Mouse (Mus musculus) left cerebral cortex, postnatal 25 days (tissue): ENCODE results near the gene Mpped2. TPM values are rescaled to one million over a fixed set of nuclear protein-coding genes. Genes with fewer than 3 reads are reported as not detected.

Experiments
- DNase-seq, 2 experiments: peaks; one replicate each; pipeline ENCODE4 v3.0.0; 2022; ENCODE audit warnings: low spot score in 2 of 2, mixed read lengths in 1 of 2
- intact Hi-C: fragments of 180-260 bp; cut with DNase I; formaldehyde crosslinking; loops from one replicate; pipeline ENCODE4 v1.15.1; 2025
- total RNA-seq, 2 experiments: library from RNA; stranded (reverse); gene quantifications; 2 replicates each; pipeline ENCODE4 v1.2.3; 2021

The Mpped2 gene
- total RNA-seq, 2 experiments from 2014 or later, result 30.6 to 34.6 TPM

DNA sequence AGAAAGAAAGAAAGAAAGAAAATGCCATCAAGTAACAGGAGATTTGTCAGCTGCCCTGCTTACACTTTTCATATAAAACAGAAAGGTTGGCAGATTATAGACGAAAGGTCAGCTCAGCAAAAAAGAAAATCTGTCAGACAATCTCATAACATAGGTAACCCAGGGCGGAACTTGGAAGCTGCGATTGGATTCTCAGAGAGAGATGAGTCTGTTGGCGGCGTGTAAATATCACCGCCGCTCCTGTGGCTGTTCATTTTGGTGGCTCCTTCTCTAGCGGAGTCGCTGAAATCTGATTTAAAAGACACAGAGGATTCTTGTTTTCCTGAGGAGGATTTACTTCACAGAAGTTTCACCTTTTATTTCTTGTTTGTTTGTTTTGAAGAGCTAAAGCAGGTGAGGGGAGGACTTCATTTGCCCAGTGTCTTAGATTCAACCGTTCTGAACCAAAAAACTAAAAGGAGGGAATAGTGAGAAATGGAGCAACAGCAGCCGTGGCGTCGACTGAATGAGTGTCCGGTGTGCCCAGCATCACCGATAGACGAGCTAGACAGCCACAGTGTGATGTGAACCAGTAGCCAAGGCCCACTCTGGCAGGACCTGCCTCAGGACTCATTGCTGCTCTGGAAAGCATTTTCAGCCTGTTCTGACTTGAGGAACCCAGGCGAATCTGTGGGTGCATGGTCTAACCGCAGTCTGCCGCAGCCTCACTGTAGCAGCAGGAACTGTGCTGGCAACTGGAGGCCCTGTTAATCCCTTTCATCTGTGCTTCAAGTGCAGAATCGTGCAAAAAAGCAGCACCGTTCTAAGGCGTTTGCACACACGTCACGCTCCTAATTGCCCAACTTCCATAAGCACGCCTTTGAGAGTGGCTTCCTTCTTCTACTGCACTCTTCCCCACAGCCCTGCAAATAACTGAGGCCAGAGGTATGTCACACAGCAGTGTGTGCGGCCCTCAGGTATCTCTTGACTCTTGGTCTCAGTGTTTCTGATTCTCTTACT is 88.4 kb downstream of the Mpped2 start:
- intact Hi-C loops, result loop anchor here (2.0 kb wide), 1 partner anchor 87 kb away; no protein-coding TSS in a partner anchor
- DNase-seq, result peak in 1 of 2 experiments; percentile 45

DNA sequence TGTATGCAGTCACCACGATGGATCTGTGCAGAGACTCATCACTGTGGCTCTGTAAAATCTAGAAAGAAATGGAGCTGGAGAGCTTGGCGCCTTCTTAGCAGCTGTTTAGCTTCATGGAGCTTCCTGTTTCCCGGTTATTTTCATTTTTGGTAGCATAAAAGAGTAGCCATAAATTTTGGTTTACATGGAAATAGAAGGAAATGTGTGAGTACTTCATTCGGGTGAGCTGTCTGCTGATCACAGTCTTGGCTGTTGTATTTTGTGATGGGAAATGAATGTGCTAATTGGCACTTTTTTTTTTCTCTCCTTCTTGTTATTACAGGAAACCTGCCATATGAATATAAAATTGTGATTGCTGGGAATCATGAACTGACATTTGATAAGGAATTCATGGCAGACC is 90.2 kb downstream of the Mpped2 start:
- peak in 1 of 2 experiments; percentile 57 for DNase-seq
- intact Hi-C loops, result loop anchor here (2.0 kb wide), 1 partner anchor 89 kb away; no protein-coding TSS in a partner anchor

DNA sequence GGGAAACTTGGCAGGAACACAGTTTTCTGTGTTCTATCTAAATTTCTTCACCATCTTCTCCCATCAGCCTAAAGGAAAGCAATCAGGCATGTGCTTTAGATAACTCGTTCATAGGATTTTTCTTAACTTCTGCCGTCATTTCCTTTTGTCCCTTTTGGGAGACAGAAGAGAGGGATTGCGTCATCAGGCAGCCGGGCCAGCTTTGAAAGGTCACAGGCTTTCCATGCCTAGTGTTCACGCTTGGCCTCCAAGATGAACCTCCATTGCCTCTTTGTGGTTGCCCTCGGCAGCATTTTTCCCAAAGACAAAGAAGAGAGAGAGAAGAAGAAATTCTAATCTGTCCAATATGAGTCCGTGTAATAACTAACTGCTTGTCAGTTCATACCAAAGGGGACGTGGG is 95.0 kb downstream of the Mpped2 start:
- no peak for DNase-seq
- intact Hi-C loops, result no loop called here

DNA sequence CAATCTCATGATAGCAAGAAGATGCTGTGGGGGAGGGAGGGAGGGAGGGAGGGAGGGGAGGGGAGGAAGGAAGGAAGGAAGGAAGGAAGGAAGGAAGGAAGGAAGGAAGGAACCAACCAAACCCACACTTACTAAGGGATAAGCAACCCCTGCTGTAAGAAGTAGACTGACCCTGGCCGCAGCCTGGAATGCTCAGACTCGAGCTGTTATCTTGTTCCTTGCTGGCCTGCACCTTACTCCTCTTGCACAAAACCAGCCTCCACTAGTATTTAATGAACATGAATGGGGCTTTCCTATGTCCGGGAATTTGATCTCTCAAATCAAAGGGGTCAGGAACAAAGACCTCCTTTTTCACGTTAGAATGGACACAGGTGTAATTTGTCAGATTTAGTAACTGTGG is 95.5 kb downstream of the Mpped2 start:
- intact Hi-C loops, result no loop called here
- no peak for DNase-seq

- DNase-seq, result no peak
- intact Hi-C loops, result no loop called here
These were observed 96.7 kb downstream of the Mpped2 start for GRCm38 (mm10) chr2:106789694-106790328.

GRCm38 (mm10) chr2:106790329-106790701 is 97.2 kb downstream of the Mpped2 start:
- DNase-seq, result no peak
- intact Hi-C loops, result no loop called here

DNA sequence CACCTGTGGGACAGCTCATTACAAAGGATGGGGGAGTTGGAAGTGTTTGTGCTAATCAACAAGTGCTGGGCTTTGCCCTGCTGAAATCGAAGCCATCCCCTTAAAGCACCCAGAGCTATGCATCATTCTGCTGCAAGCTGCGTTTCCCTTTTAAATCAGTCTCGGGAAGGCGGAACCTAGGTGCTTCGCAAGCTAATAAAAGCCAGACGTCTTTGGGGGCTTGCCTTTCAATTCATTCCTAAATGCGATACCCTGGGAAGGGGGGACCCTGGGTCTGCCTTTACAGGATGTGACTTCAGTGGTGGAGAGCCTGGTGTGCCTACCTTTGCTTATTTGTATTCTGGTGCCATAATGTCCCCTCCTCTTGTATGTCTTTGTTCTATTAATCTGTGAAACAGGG is 103.2 kb downstream of the Mpped2 start:
- intact Hi-C loops, result no loop called here
- no peak for DNase-seq

GRCm38 (mm10) chr2:106797855-106798254 is 104.8 kb downstream of the Mpped2 start:
- no peak for DNase-seq
- intact Hi-C loops, result no loop called here

GRCm38 (mm10) chr2:106798824-106799223 is 105.8 kb downstream of the Mpped2 start:
- DNase-seq, result no peak
- intact Hi-C loops, result no loop called here

DNA sequence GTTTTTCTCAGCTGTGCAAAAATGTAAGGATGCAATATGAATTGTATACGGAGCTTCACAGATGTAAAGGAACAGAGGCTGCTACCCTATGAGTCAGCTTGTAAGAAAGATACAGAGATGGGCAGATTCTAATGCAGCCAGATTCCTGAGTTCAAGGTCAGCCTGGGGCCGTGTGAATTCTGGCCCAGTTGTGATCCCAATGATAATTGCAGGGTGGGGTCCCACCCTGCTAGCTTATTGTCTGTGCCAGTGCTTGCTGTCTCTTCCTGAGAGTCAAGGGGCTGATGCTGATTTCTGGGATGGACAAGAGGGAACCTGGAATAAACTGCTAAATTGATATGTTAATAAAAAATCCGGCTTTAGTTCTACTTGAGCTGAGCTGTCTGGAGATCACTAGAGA is 122.8 kb downstream of the Mpped2 start:
- no peak for DNase-seq
- intact Hi-C loops, result no loop called here

DNA sequence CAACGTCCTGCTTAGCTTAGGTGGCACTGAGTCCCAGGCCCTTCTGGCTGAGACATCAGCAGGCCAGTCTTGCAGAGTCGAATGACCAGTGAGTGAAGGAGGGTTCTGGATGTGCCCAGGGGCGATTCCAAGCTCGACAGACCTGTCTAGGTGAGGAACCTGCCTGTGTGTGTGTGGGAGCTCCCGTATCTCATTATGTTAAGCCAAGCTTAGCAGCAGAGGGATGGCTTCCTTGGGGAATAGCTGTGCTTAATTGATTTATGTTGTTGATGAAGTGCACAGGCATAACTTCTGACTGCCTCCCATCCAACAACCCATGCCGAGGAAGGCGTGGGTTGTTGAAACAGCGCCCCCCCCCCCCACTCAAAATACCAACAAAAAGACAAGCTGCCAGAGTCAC is 128.2 kb downstream of the Mpped2 start:
- no peak for DNase-seq
- intact Hi-C loops, result no loop called here

DNA sequence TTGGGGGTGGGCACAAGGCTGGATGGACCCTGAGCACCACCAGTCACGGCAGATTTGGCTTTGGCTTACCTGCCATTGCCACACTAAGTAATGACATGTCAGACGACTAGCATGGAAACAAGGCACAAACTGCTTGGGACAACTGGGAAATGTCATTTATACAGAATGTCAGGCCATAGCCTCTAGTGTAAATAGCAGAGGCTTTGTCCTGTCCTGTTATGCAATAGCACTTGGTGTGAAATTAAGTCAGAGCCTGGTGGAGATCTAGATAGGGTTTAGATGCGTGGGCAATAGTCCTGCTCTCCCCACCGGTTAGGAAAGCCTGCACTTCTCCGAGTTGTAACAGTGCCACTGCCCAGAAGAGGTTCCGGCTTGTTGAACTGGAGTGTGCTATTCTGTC is 128.8 kb downstream of the Mpped2 start:
- intact Hi-C loops, result no loop called here
- no peak for DNase-seq

DNA sequence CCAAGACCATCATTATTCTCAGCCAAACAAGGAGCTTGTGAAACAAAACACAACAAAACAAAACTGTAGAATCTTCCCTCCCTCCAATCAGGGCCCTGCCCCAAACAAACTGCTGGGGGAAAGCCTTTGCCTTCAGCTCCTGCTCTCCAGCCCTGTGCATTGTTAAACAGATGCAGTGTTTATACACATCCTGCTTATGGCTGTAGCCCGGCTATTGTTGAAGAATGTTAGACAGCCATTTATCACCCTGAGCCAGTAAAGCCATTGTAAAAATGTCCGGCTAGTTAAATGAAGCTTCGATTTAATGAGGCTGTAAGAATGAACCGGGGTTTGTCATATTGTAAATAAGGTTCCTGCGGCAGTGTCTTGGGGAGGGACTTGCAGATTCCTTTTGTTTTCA is 129.5 kb downstream of the Mpped2 start:
- intact Hi-C loops, result no loop called here
- no peak for DNase-seq

DNA sequence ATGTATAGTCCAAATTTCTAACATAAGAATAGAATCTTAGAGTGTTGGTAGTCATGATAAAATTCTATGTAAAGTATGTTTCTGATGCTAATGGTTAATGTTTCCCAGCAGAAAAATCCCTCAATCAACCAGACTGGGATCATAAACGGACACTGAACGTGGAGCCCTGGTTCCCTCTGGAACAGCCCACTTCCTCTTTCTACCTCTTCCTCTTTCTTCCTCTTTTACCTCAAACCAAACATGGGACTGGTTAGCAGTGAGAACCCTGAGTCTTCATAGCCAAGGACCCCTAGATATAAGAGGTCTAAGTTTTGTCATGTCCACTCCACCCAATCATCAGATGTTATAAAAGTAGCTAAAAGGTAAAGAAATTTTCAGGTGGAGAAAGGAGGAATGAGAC is 132.4 kb downstream of the Mpped2 start:
- intact Hi-C loops, result no loop called here
- no peak for DNase-seq

DNA sequence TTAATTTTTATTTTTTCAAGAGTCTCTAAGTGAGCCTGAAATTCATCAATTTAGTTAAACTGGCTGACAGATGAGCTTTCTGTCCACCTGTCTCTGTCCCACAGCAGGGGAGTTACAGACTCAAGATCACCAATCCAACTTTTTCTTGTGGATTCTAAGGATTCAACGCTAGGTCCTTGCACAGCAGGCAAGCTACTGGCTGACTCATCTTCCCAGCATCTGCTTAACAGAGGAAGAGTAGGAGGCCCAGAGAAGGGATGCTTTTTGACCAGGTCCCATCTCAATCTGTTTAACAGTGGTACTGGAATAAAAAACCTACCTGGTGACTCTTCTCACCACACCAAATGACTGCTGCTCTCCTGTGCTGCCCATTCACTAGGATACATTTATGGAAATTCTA is 133.0 kb downstream of the Mpped2 start:
- intact Hi-C loops, result no loop called here
- DNase-seq, result peak in 1 of 2 experiments; percentile 54

GRCm38 (mm10) chr2:106826806-106827205 is 133.7 kb downstream of the Mpped2 start:
- DNase-seq, result no peak
- intact Hi-C loops, result no loop called here

GRCm38 (mm10) chr2:106828573-106829310 is 135.7 kb downstream of the Mpped2 start:
- no peak for DNase-seq
- intact Hi-C loops, result no loop called here

DNA sequence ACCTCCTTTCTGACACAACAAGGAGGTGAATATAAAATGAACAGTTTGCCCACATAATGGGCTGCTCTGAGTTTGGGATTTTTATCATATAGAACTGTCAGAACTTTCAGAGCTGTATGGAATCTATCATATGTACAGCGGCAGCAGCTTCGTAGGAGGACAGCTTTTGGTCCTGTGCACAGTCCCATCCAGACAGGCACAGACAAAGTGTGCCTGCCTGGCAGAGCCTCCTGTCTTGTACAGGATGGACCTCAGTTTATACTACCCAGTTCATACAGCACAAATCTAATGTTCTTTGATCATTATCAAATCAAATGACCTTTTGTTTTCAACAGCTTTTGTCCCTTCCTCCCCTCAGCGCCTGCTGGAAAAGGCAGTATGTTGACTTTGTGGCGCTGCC is 136.4 kb downstream of the Mpped2 start:
- intact Hi-C loops, result no loop called here
- DNase-seq, result peak in 1 of 2 experiments; percentile 29

DNA sequence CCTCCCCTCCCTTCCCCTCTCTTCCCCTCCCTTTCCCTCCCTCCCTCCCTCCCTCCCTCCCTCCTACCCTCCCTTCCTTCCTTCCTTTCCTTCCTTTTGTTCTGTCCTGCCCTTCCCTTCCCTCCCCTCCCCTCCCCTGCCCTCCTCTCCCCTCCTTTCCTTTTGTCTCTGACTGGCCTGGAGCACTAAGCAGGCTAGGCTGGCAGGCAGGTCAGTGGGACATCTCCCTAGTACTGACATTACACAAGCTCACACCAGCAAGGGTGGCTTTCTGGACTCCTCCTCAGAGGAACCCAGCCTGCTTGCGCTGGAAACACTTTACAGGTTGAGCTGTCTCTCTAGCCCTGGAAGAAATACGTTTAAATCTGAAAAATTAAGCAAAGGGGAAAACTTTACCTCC is 139.5 kb downstream of the Mpped2 start:
- intact Hi-C loops, result no loop called here
- no peak for DNase-seq

DNA sequence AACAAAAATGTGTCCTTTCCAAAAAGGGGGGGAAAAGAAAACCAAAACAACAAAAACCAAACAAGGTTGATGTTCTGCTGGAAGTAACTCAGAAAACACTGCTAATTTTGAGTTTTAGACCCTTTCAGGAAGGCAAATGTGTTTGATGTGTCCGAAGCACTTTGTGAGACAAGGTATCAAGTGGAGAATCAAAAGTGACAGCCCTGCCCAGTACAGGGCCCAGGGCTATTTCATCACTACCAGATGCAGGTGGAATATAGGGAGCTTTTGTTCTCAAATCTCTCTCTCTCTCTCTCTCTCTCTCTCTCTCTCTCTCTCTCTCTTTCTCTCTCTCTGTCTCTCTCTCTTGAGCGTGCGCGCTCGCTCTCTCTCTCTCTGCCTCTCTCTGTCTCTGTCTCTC is 140.1 kb downstream of the Mpped2 start:
- intact Hi-C loops, result no loop called here

More for the DNA sequence above, 140.1 kb downstream of the Mpped2 start:
- no peak for DNase-seq
